Mouse (Mus musculus): ENCODE measurements around the gene Gm17087. TPM values are rescaled to one million over a fixed set of nuclear protein-coding genes. Genes with fewer than 3 reads are reported as not detected.

Gm17087 gene
- total RNA-seq, 1 experiment from 2014 or later, result not detected

GRCm38 (mm10) chr17:8552346-8553035, 14.3 kb downstream of the Gm17087 start:
- no peak for ATAC-seq (replicated peaks; ENCODE audit: insufficient number of reproducible peaks, low FRiP score, low TSS enrichment, poor library complexity, severe bottlenecking)

- ATAC-seq (replicated peaks; ENCODE audit: insufficient number of reproducible peaks, low FRiP score, low TSS enrichment, poor library complexity, severe bottlenecking), result no peak
These were observed 15.1 kb downstream of the Gm17087 start for GRCm38 (mm10) chr17:8551641-8552040.

- ATAC-seq (replicated peaks; ENCODE audit: insufficient number of reproducible peaks, low FRiP score, low TSS enrichment, poor library complexity, severe bottlenecking), result no peak
These were observed 18.0 kb downstream of the Gm17087 start for GRCm38 (mm10) chr17:8548733-8549132.

GRCm38 (mm10) chr17:8546366-8546765, 20.4 kb downstream of the Gm17087 start:
- no peak for ATAC-seq (replicated peaks; ENCODE audit: insufficient number of reproducible peaks, low FRiP score, low TSS enrichment, poor library complexity, severe bottlenecking)

- no peak for ATAC-seq (replicated peaks; ENCODE audit: insufficient number of reproducible peaks, low FRiP score, low TSS enrichment, poor library complexity, severe bottlenecking)
These were observed 24.7 kb downstream of the Gm17087 start for GRCm38 (mm10) chr17:8541974-8542538.

GRCm38 (mm10) chr17:8538102-8538501, 28.6 kb downstream of the Gm17087 start:
- ATAC-seq (replicated peaks; ENCODE audit: insufficient number of reproducible peaks, low FRiP score, low TSS enrichment, poor library complexity, severe bottlenecking), result no peak

GRCm38 (mm10) chr17:8536522-8536921, 30.2 kb downstream of the Gm17087 start:
- ATAC-seq (replicated peaks; ENCODE audit: insufficient number of reproducible peaks, low FRiP score, low TSS enrichment, poor library complexity, severe bottlenecking), result no peak

- no peak for ATAC-seq (replicated peaks; ENCODE audit: insufficient number of reproducible peaks, low FRiP score, low TSS enrichment, poor library complexity, severe bottlenecking)
These were observed 32.9 kb downstream of the Gm17087 start for GRCm38 (mm10) chr17:8533828-8534227.

GRCm38 (mm10) chr17:8532609-8533008, 34.1 kb downstream of the Gm17087 start:
- no peak for ATAC-seq (replicated peaks; ENCODE audit: insufficient number of reproducible peaks, low FRiP score, low TSS enrichment, poor library complexity, severe bottlenecking)

- no peak for ATAC-seq (replicated peaks; ENCODE audit: insufficient number of reproducible peaks, low FRiP score, low TSS enrichment, poor library complexity, severe bottlenecking)
These were observed 38.1 kb downstream of the Gm17087 start for GRCm38 (mm10) chr17:8528641-8529040.

- no peak for ATAC-seq (replicated peaks; ENCODE audit: insufficient number of reproducible peaks, low FRiP score, low TSS enrichment, poor library complexity, severe bottlenecking)
These were observed 39.9 kb downstream of the Gm17087 start for GRCm38 (mm10) chr17:8526815-8527261.

- ATAC-seq (replicated peaks; ENCODE audit: insufficient number of reproducible peaks, low FRiP score, low TSS enrichment, poor library complexity, severe bottlenecking), result no peak
These were observed 40.6 kb downstream of the Gm17087 start for GRCm38 (mm10) chr17:8525971-8526740.

- ATAC-seq (replicated peaks; ENCODE audit: insufficient number of reproducible peaks, low FRiP score, low TSS enrichment, poor library complexity, severe bottlenecking), result no peak
These were observed 41.5 kb downstream of the Gm17087 start, which contains the start of gene Pde10a for GRCm38 (mm10) chr17:8525225-8525721. Gene Pde10a, plus strand, starts transcription at chr17:8525372.

GRCm38 (mm10) chr17:8524387-8525165, 42.2 kb downstream of the Gm17087 start:
- ATAC-seq (replicated peaks; ENCODE audit: insufficient number of reproducible peaks, low FRiP score, low TSS enrichment, poor library complexity, severe bottlenecking), result no peak

- no peak for ATAC-seq (replicated peaks; ENCODE audit: insufficient number of reproducible peaks, low FRiP score, low TSS enrichment, poor library complexity, severe bottlenecking)
These were observed 42.8 kb downstream of the Gm17087 start for GRCm38 (mm10) chr17:8523986-8524385.

- no peak for ATAC-seq (replicated peaks; ENCODE audit: insufficient number of reproducible peaks, low FRiP score, low TSS enrichment, poor library complexity, severe bottlenecking)
These were observed 50.7 kb downstream of the Gm17087 start for GRCm38 (mm10) chr17:8516006-8516405.
